Mouse (Mus musculus): ENCODE results near the gene Galnt6.

Galnt6 gene

DNA sequence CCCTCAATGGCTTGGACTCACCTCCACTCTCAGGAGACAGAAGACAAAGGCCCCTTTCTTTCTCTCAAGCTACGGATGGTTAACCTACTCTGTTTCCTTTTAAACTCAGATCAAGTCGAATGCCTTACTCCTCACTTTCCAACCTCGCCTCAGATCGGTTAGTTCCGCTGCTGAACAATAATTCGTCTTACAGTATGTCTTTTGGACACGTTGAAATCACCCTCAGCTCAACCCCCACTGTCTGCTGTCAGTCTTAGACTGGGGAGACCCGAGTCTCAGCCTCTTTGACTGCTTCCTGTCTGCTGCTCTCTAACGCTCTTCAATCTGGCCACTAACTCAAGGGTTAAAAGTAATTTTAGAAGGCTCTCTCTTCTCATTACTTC lies 31.9 kb upstream of the Galnt6 start:
- DNase-seq (ENCODE audit: low read depth, low spot score): no peak
- H3K36me3 ChIP-seq (ENCODE audit: control insufficient read depth, insufficient read depth, low read length, poor library complexity, severe bottlenecking): no peaks in the 10 kb centered on the region
- H3K27me3 ChIP-seq (ENCODE audit: control insufficient read depth, insufficient read depth, low read length, poor library complexity, severe bottlenecking): no peaks in the 10 kb centered on the region

DNA sequence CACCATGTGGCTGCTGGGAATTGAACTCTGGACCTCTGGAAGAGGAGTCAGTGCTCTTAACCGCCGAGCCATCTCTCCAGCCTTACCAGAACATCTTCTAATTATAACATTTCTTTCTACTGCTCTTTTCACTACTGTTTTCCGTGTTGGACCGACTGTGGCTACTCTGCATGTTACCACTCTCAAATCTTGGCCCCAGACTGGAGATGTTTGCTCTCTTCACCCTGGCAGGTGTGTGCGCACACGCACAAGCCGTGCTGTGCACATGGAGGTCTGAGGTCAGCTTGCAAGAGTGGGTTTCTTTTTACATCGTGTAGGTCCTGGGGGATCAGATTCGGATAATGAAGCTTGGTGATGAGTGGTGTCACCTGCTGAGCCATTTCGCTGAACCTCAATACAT lies 30.1 kb upstream of the Galnt6 start:
- no peaks in the 10 kb centered on the region for H3K27me3 ChIP-seq (ENCODE audit: control insufficient read depth, insufficient read depth, low read length, poor library complexity, severe bottlenecking)
- no peaks in the 10 kb centered on the region for H3K36me3 ChIP-seq (ENCODE audit: control insufficient read depth, insufficient read depth, low read length, poor library complexity, severe bottlenecking)
- DNase-seq (ENCODE audit: low read depth, low spot score): no peak

DNA sequence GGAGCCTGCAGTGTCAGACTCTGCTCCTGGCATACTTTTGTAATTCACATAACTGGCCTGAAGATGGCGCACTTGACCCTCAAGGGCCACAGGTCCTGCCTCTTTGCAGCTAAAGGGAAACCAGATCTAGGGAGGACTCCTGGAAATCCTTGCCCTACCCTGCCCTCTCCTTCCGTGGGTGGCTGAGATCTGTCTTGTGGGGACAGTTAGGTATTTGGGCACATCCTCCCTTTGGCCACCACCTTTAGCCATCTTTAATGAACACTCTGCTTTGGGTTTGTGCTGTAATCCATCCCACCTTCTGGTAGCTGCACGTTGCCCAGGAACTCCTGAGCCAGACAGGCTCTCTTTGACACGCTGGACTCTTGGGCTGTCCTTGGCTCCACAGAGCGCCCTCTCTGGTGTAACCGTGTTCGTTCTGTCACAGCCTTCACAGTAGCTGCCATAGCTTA lies 28.4 kb upstream of the Galnt6 start:
- Histone ChIP-seq H3K27me3 (ENCODE audit: control insufficient read depth, insufficient read depth, low read length, poor library complexity, severe bottlenecking) (no peaks in the 10 kb centered on the region), H3K36me3 (ENCODE audit: control insufficient read depth, insufficient read depth, low read length, poor library complexity, severe bottlenecking) (no peaks in the 10 kb centered on the region)
- peak; percentile 87 for DNase-seq (ENCODE audit: low read depth, low spot score)

- H3K36me3 ChIP-seq (ENCODE audit: control insufficient read depth, insufficient read depth, low read length, poor library complexity, severe bottlenecking): no peaks in the 10 kb centered on the region
- no peak for DNase-seq (ENCODE audit: low read depth, low spot score)
- H3K27me3 ChIP-seq (ENCODE audit: control insufficient read depth, insufficient read depth, low read length, poor library complexity, severe bottlenecking): no peaks in the 10 kb centered on the region
Measured at GRCm38 (mm10) chr15:100755881-100756624, 26.9 kb upstream of the Galnt6 start.

GRCm38 (mm10) chr15:100755498-100755859 lies 26.3 kb upstream of the Galnt6 start:
- no peak for DNase-seq (ENCODE audit: low read depth, low spot score)
- H3K36me3 ChIP-seq (ENCODE audit: control insufficient read depth, insufficient read depth, low read length, poor library complexity, severe bottlenecking): no peaks in the 10 kb centered on the region
- no peaks in the 10 kb centered on the region for H3K27me3 ChIP-seq (ENCODE audit: control insufficient read depth, insufficient read depth, low read length, poor library complexity, severe bottlenecking)

DNA sequence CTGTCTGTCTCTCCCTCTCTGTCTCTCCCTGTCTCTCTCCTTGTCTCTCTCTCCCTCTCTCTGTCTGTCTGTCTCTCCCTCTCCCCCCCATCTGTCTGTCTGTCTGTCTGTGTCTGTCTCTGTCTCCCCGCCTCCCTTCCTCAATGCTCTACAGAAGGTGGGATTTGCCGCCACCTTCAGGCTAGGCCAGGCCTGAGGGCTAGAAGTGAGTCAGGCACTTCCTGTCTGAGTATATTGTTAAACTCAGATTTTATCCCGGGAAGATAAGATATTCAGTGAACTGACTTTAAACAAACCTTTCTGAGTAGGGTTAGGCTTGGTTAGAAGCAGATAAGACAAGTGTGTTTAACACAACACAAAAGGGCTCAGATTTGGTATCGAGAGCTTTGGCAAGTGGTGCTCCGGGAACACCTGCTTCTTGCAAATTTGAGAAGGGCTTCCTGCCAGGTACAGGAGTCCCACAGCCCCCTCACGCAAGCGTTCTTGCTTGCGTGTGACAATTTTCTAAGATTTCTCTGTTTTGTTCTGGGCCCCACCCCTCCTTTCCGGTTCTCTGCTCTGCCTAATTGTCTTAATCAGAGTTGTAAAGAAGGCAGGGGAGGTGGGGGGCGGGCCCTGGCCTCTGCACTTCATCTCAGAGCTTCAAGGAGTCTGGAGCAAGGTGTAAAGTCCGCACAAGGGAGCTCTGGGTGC lies 25.8 kb upstream of the Galnt6 start:
- Histone ChIP-seq H3K36me3 (ENCODE audit: control insufficient read depth, insufficient read depth, low read length, poor library complexity, severe bottlenecking) (no peaks in the 10 kb centered on the region), H3K27me3 (ENCODE audit: control insufficient read depth, insufficient read depth, low read length, poor library complexity, severe bottlenecking) (no peaks in the 10 kb centered on the region)
- peak; percentile 80 for DNase-seq (ENCODE audit: low read depth, low spot score)

- DNase-seq (ENCODE audit: low read depth, low spot score): no peak
- H3K27me3 ChIP-seq (ENCODE audit: control insufficient read depth, insufficient read depth, low read length, poor library complexity, severe bottlenecking): no peaks in the 10 kb centered on the region
- no peaks in the 10 kb centered on the region for H3K36me3 ChIP-seq (ENCODE audit: control insufficient read depth, insufficient read depth, low read length, poor library complexity, severe bottlenecking)
Measured at GRCm38 (mm10) chr15:100754041-100754440, 24.9 kb upstream of the Galnt6 start.

DNA sequence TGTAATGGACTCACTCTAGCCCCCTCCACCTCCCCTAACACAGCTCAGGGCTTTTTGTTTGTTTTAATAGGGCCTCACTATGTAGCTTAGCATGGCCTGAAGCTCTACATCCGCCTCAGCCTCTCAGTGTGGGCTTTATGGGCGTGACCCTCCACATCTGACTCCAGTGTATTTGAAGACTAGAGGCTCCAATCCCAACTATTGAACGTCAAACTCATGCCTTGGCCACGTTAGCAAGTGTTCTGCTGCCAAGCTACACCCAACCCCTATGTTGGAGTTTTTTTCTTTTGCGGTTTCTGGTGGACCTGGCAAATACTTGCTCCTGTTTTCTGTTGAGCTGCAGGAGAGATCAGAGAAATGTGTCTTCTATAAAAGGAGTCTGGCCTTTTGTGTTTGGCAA lies 23.9 kb upstream of the Galnt6 start:
- H3K36me3 ChIP-seq (ENCODE audit: control insufficient read depth, insufficient read depth, low read length, poor library complexity, severe bottlenecking): no peaks in the 10 kb centered on the region
- DNase-seq (ENCODE audit: low read depth, low spot score): no peak

GRCm38 (mm10) chr15:100752439-100752838 lies 23.3 kb upstream of the Galnt6 start:
- no peaks in the 10 kb centered on the region for H3K36me3 ChIP-seq (ENCODE audit: control insufficient read depth, insufficient read depth, low read length, poor library complexity, severe bottlenecking)
- H3K27me3 ChIP-seq (ENCODE audit: control insufficient read depth, insufficient read depth, low read length, poor library complexity, severe bottlenecking): no peaks in the 10 kb centered on the region
- DNase-seq (ENCODE audit: low read depth, low spot score): no peak

More for the DNA sequence above, 23.9 kb upstream of the Galnt6 start:
- H3K27me3 ChIP-seq (ENCODE audit: control insufficient read depth, insufficient read depth, low read length, poor library complexity, severe bottlenecking): no peaks in the 10 kb centered on the region

DNA sequence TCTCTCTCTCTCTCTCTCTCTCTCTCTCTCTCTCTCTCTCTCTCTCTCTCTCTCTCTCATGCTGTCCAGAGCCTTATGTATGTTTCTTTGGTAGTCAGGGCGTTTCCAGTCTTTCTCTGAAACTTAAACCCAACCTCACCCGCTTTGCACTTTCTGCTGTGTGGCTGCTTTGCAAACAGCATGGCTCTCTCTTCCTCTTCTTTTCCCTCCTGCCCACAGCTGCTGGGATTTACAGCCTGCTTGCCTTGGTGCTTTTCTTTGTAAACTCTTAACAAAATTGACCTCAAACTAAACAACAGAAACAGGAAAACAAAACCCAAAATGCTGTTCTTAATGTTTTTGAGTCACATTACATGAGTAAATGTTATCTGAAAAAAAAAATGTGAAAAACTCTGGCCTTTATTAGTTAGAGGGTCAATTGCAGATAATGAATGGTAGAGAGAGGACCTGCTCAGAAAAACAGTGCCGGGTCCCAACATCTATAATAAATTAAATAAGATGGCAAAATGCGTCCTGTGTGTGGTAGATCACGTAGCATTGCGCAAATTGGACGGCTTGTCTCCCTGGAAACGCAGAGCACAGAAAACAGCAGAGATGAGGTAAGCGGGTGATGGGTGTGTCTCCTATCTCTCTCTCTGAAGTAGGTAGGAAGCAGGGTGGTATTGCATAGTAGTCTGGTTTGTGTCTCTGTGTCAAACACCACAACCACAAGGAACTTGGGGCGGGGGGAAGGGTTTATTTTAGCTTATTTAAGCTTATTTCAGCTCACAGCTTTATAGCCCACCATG lies 20.8 kb upstream of the Galnt6 start:
- Histone ChIP-seq H3K27me3 (ENCODE audit: control insufficient read depth, insufficient read depth, low read length, poor library complexity, severe bottlenecking) (no peaks in the 10 kb centered on the region), H3K36me3 (ENCODE audit: control insufficient read depth, insufficient read depth, low read length, poor library complexity, severe bottlenecking) (no peaks in the 10 kb centered on the region)
- DNase-seq (ENCODE audit: low read depth, low spot score): no peak

- Histone ChIP-seq H3K27me3 (ENCODE audit: control insufficient read depth, insufficient read depth, low read length, poor library complexity, severe bottlenecking) (no peaks in the 10 kb centered on the region), H3K36me3 (ENCODE audit: control insufficient read depth, insufficient read depth, low read length, poor library complexity, severe bottlenecking) (no peaks in the 10 kb centered on the region)
- DNase-seq (ENCODE audit: low read depth, low spot score): no peak
Measured at GRCm38 (mm10) chr15:100748584-100748983, 19.4 kb upstream of the Galnt6 start.

- H3K36me3 ChIP-seq (ENCODE audit: control insufficient read depth, insufficient read depth, low read length, poor library complexity, severe bottlenecking): no peaks in the 10 kb centered on the region
- no peak for DNase-seq (ENCODE audit: low read depth, low spot score)
- no peaks in the 10 kb centered on the region for H3K27me3 ChIP-seq (ENCODE audit: control insufficient read depth, insufficient read depth, low read length, poor library complexity, severe bottlenecking)
Measured at GRCm38 (mm10) chr15:100747121-100747963, 18.2 kb upstream of the Galnt6 start.

- Histone ChIP-seq H3K36me3 (ENCODE audit: control insufficient read depth, insufficient read depth, low read length, poor library complexity, severe bottlenecking) (no peaks in the 10 kb centered on the region), H3K27me3 (ENCODE audit: control insufficient read depth, insufficient read depth, low read length, poor library complexity, severe bottlenecking) (no peaks in the 10 kb centered on the region)
- DNase-seq (ENCODE audit: low read depth, low spot score): no peak
Measured at GRCm38 (mm10) chr15:100746478-100747120, 17.4 kb upstream of the Galnt6 start.

DNA sequence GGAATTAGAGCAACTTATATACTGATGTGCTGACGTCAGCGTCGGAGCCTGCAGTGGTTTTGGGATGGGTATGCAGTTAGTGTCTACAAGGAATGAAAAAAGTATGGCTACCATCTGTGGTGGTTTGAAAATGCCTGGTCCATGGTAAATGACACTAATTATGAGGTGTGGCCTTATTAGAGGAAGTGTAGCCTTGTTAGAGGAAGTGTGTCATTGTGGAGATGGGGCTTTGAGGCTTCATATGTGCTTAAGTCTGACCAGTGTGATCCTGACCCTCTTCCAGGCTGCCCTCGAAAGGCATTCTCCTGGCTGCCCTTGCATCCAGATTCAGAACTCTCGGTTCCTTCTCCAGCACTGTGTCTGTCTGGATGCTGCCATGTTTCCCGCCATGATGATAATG lies 14.1 kb upstream of the Galnt6 start:
- no peak for DNase-seq (ENCODE audit: low read depth, low spot score)

More for the DNA sequence above, 14.1 kb upstream of the Galnt6 start:
- H3K36me3 ChIP-seq (ENCODE audit: control insufficient read depth, insufficient read depth, low read length, poor library complexity, severe bottlenecking): no peaks in the 10 kb centered on the region
- no peaks in the 10 kb centered on the region for H3K27me3 ChIP-seq (ENCODE audit: control insufficient read depth, insufficient read depth, low read length, poor library complexity, severe bottlenecking)
